Mouse (Mus musculus) midbrain, embryonic 14.5 days (tissue): Measurements from ENCODE around the gene Stat1. TPM values are rescaled to one million over a fixed set of nuclear protein-coding genes. Genes with fewer than 3 reads are reported as not detected.

ENCODE experiments used
- ATAC-seq: fragments of 200-750 bp; cut with Nextera tagmentation; 2 replicates; pipeline ENCODE4 v1.8.0; 2017; ENCODE audit warnings: moderate number of reproducible peaks, moderate library complexity; ENCODE audit not compliant: low FRiP score, low TSS enrichment
- DNase-seq: peaks from one replicate; pipeline ENCODE4 v3.0.0-alpha.2; 2015
- H3K27ac ChIP-seq: fragments of 300-500 bp; sonication (generic); replicated peaks from 2 replicates; pipeline ENCODE4 v1.5.1; 2014; ENCODE audit warnings: mild to moderate bottlenecking, low read depth, low read length, moderate library complexity
- H3K27me3 ChIP-seq: fragments of 300-500 bp; sonication (generic); 2 replicates; pipeline ENCODE4 v1.6.1; 2014; ENCODE audit warnings: low read length, control low read depth, mixed read lengths; ENCODE audit not compliant: control insufficient read depth, insufficient read depth
- H3K36me3 ChIP-seq: fragments of 300-500 bp; sonication (generic); 2 replicates; pipeline ENCODE4 v1.6.1; 2014; ENCODE audit warnings: low read length, control low read depth; ENCODE audit not compliant: control insufficient read depth, insufficient read depth
- H3K4me1 ChIP-seq: fragments of 300-500 bp; sonication (generic); 2 replicates; pipeline ENCODE4 v1.6.1; 2014; ENCODE audit warnings: mild to moderate bottlenecking, antibody characterized with exemption, low read length, control low read depth; ENCODE audit not compliant: control insufficient read depth, insufficient read depth
- H3K4me2 ChIP-seq: fragments of 300-500 bp; sonication (generic); 2 replicates; pipeline ENCODE4 v1.6.1; 2014; ENCODE audit warnings: mild to moderate bottlenecking, low read length, moderate library complexity
- H3K4me3 ChIP-seq: fragments of 300-500 bp; sonication (generic); replicated peaks from 2 replicates; pipeline ENCODE4 v1.5.1; 2014; ENCODE audit warnings: low read depth, low read length
- H3K9ac ChIP-seq: fragments of 300-500 bp; sonication (generic); replicated peaks from 2 replicates; pipeline ENCODE4 v1.6.1; 2014; ENCODE audit warnings: mild to moderate bottlenecking, low read length, moderate library complexity
- H3K9me3 ChIP-seq: fragments of 300-500 bp; sonication (generic); 2 replicates; pipeline ENCODE4 v1.6.1; 2016; ENCODE audit warnings: low read length, control low read depth, mixed read lengths; ENCODE audit not compliant: control insufficient read depth
- WGBS: fragments of 180-500 bp; shearing (Covaris S2); extraction: QIAGEN DNeasy Blood & Tissue Kit; methylation state at CpG from one replicate; pipeline ENCODE4 v1.1.7; 2014; 5-methylcytosine and 5-hydroxymethylcytosine counted together
- polyA plus RNA-seq: library from polyadenylated mRNA; unstranded; fragments of >200 nt; fragmentation: Nextera tagmentation; extraction: Ambion mirVana; gene quantifications from 2 replicates; pipeline ENCODE4 v1.2.1, GENCODE M21; 2014

Stat1 gene
- polyA plus RNA-seq, 1 experiment from 2014 or later: 22.2 TPM

DNA sequence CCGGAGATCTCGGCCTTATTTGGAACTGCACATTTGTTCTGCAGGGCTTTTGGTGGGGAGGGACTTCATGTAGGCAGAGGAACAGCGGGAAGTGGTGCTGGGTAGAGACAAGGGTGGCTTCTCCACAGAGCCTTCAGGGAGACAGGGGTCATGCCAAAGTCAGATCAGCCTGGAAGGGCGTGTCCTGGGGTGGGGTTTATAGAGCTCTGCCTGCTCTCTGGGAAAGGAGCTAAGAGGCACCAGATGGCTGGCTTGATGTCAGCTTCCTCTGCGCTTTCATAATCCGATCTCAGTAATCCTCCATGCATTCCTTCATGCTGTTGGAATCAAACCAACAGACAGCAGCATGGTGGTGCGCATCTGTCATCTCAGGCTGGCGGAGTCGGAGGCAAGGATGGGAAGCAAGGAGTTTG lies 30.7 kb downstream of the Stat1 start:
- no peak overlapping the region for H3K4me2 ChIP-seq
- H3K4me3 ChIP-seq: no peak overlapping the region
- no peak overlapping the region for H3K9ac ChIP-seq
- H3K4me1 ChIP-seq: peaks cover 4% of the 10 kb centered on the region; the same call in 1 of the 2 replicates
- H3K9me3 ChIP-seq: no peaks in the 10 kb centered on the region
- ATAC-seq: peak; percentile 66; the same call in 1 of the 2 replicates
- H3K27me3 ChIP-seq: no peaks in the 10 kb centered on the region
- 26% methylated on average over 9 of the region's 9 CpGs for WGBS
- H3K27ac ChIP-seq: no peak overlapping the region
- no peaks in the 10 kb centered on the region for H3K36me3 ChIP-seq
- DNase-seq: peak; percentile 76

DNA sequence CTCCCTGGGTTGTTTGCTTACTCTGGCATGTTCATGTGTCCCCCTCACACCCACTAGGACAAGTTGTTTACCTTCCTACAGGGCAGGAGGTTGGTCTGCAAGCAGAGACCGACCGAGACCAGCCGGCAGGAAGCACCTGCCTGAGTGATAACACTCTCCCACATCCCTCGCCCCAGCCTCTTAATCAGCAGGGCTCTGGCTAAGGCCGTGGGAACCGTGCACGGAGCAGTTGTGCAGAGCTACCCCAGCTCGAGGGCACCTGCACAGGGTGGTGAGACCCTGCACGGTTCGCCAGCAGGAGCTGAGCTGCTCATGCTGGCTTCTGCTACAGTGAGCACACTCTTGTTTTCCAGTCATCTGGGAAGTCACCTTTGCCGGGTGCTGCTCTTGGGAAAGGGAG lies 31.4 kb downstream of the Stat1 start:
- Histone ChIP-seq H3K9ac (no peak overlapping the region), H3K4me3 (no peak overlapping the region), H3K27me3 (no peaks in the 10 kb centered on the region), H3K36me3 (no peaks in the 10 kb centered on the region), H3K27ac (no peak overlapping the region), H3K9me3 (no peaks in the 10 kb centered on the region), H3K4me2 (no peak overlapping the region), H3K4me1 (peaks cover 4% of the 10 kb centered on the region; the same call in 1 of the 2 replicates)
- no peak for ATAC-seq
- no peak for DNase-seq
- WGBS: 59% methylated on average over 11 of the region's 11 CpGs

DNA sequence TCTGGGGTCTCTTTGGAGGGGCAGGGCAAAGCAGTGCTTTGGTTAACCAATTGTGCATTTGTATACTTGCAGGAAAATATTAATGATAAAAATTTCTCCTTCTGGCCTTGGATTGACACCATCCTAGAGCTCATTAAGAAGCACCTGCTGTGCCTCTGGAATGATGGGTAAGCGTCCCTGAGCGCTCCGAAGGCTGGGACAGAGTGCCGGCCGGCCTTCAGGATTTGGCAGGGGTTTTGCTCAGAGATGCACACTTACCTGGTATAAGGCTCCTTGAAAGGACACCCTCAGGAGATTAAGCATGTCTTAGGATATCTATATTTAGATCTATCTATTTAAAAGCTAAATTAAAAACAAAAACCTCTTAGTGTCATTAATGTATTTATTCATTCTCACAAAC lies 31.9 kb downstream of the Stat1 start:
- H3K27me3 ChIP-seq: no peaks in the 10 kb centered on the region
- DNase-seq (no peak), ATAC-seq (no peak)
- H3K27ac ChIP-seq: no peak overlapping the region
- no peaks in the 10 kb centered on the region for H3K9me3 ChIP-seq
- no peak overlapping the region for H3K4me2 ChIP-seq
- H3K36me3 ChIP-seq: no peaks in the 10 kb centered on the region
- H3K4me3 ChIP-seq: no peak overlapping the region
- 95% methylated on average over 5 of the region's 5 CpGs for WGBS
- no peak overlapping the region for H3K9ac ChIP-seq
- peaks cover 4% of the 10 kb centered on the region; the same call in 1 of the 2 replicates for H3K4me1 ChIP-seq

DNA sequence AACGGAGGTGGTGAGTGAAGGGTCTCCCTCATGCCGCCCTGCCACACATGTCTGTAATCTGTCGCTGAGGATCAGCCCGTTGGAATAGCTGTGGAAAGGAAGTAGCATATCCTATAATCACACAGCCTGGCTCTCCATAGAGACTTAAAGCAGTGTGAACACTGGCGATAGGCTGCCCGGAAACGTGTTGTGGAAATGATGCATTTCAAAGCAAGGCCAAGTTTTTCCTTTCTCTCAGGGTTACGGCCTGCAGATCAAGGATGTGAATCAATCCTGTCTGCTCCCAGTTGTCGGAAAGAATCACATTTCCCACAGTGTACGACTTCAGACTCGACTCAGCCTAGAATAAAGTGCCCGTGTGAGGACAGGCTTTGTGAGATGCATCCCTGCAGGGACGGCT lies 33.1 kb downstream of the Stat1 start:
- H3K36me3 ChIP-seq: no peaks in the 10 kb centered on the region
- H3K9ac ChIP-seq: no peak overlapping the region
- ATAC-seq (no peak), DNase-seq (no peak)
- no peak overlapping the region for H3K4me3 ChIP-seq
- H3K4me2 ChIP-seq: no peak overlapping the region
- H3K4me1 ChIP-seq: peaks cover 4% of the 10 kb centered on the region; the same call in 1 of the 2 replicates
- no peak overlapping the region for H3K27ac ChIP-seq
- H3K9me3 ChIP-seq: no peaks in the 10 kb centered on the region
- H3K27me3 ChIP-seq: no peaks in the 10 kb centered on the region
- WGBS: 55% methylated on average over 13 of the region's 13 CpGs

DNA sequence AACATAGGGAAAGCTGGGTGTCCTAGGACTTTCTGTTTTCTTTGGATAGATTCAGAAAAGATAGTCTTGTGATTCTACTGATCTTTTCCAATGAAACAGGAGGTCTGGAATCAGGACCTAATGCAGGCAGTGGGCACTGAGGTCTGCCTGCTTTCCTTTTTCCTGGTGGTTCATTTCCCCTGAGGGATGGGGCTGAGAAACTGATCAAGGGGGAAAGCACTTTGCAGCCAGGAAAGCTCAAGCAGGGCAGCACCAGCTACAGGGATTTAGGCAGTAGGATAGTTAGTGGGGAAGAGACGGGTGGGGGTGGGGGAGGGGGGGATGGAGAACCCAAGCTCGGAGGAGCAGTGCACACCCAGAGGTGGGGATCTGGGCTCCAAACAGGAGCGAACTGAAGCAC lies 33.7 kb downstream of the Stat1 start:
- Histone ChIP-seq H3K36me3 (no peaks in the 10 kb centered on the region), H3K9ac (no peak overlapping the region), H3K4me1 (peaks cover 4% of the 10 kb centered on the region; the same call in 1 of the 2 replicates), H3K4me2 (no peak overlapping the region), H3K27me3 (no peaks in the 10 kb centered on the region), H3K27ac (no peak overlapping the region), H3K4me3 (no peak overlapping the region), H3K9me3 (no peaks in the 10 kb centered on the region)
- WGBS: 40% methylated on average over 3 of the region's 3 CpGs
- ATAC-seq (no peak), DNase-seq (no peak)

DNA sequence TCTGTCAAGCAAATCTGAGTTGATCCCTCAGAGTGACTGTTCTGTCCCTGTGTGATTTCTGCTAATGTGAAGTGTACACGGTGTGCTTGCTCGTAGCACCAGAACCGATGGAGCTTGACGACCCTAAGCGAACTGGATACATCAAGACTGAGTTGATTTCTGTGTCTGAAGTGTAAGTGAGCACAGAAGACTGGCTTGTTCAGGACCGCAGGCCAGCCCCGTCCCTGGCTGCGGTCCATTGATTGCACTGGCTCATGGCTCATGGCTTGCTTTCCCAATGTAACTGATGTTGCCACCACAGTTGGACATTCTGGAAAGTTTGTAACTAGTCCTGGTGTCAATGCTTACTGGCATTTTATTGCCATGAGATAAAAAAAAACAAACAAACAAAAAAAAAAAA lies 35.6 kb downstream of the Stat1 start:
- ATAC-seq: no peak
- Histone ChIP-seq H3K27ac (no peak overlapping the region), H3K4me1 (peaks cover 4% of the 10 kb centered on the region; the same call in 1 of the 2 replicates), H3K36me3 (no peaks in the 10 kb centered on the region), H3K9me3 (no peaks in the 10 kb centered on the region), H3K9ac (no peak overlapping the region), H3K4me2 (no peak overlapping the region), H3K27me3 (no peaks in the 10 kb centered on the region), H3K4me3 (no peak overlapping the region)
- no peak for DNase-seq
- WGBS: 75% methylated on average over 8 of the region's 8 CpGs

GRCm38 (mm10) chr1:52156351-52156750 lies 37.1 kb downstream of the Stat1 start:
- no peaks in the 10 kb centered on the region for H3K36me3 ChIP-seq
- no peaks in the 10 kb centered on the region for H3K9me3 ChIP-seq
- no peak overlapping the region for H3K4me2 ChIP-seq
- DNase-seq (no peak), ATAC-seq (no peak)
- WGBS: 82% methylated on average over 10 of the region's 10 CpGs
- no peak overlapping the region for H3K27ac ChIP-seq
- no peaks in the 10 kb centered on the region for H3K4me1 ChIP-seq
- H3K4me3 ChIP-seq: no peak overlapping the region
- no peak overlapping the region for H3K9ac ChIP-seq
- H3K27me3 ChIP-seq: no peaks in the 10 kb centered on the region

GRCm38 (mm10) chr1:52158040-52158439 lies 38.8 kb downstream of the Stat1 start:
- Histone ChIP-seq H3K4me2 (no peak overlapping the region), H3K9me3 (no peaks in the 10 kb centered on the region), H3K9ac (no peak overlapping the region), H3K4me3 (no peak overlapping the region), H3K4me1 (no peaks in the 10 kb centered on the region), H3K27ac (no peak overlapping the region), H3K36me3 (no peaks in the 10 kb centered on the region), H3K27me3 (no peaks in the 10 kb centered on the region)
- 96% methylated on average over 2 of the region's 2 CpGs for WGBS
- DNase-seq (no peak), ATAC-seq (no peak)

DNA sequence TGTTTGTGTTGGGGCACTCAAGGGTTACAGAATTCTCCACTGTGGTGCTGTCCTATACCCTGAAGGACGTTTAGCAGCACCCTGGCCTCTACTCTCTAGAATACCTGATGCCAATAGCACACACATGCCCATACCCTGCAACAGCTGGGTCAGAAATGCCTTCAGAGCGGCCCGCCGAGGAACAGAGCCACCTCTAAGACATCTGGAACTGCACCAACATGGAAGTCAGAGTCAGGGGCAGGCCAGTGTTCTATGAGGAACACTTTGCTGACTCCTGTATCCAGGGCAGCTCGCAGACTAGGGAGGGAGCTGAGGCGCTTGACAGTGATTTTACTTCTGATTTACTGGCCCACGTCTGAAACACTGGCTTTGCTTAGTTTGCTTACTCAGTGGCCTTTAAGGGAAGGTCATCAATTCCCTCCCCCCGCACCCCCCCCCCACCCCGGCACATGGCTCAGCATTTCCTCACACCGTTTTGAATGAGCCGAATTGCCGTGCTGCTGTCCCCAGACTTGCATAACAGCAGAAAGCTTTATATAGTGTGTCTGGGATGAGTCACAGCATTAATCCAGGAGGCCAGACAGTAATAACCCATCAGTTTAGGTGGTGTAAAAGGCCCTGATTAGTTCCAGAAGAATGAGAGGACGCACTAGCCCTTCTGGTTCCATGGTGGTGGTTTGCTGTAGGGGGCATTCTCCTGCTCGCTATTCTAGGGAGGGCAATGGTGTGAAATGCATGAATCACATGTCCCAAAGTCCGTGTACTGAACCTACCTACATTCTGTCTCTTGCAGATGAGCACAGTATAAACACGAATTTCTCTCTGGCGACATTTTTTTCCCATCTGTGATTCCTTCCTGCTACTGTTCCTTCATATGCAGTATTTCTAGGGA lies 39.5 kb downstream of the Stat1 start:
- DNase-seq (no peak), ATAC-seq (no peak)
- Histone ChIP-seq H3K9me3 (no peaks in the 10 kb centered on the region), H3K4me1 (no peaks in the 10 kb centered on the region), H3K27me3 (no peaks in the 10 kb centered on the region), H3K4me2 (no peak overlapping the region), H3K36me3 (no peaks in the 10 kb centered on the region), H3K4me3 (no peak overlapping the region), H3K27ac (no peak overlapping the region), H3K9ac (no peak overlapping the region)
- WGBS: 85% methylated on average over 17 of the region's 17 CpGs
